ENCODE assay signal across 25 mouse cellular contexts in the genomic region with DNA sequence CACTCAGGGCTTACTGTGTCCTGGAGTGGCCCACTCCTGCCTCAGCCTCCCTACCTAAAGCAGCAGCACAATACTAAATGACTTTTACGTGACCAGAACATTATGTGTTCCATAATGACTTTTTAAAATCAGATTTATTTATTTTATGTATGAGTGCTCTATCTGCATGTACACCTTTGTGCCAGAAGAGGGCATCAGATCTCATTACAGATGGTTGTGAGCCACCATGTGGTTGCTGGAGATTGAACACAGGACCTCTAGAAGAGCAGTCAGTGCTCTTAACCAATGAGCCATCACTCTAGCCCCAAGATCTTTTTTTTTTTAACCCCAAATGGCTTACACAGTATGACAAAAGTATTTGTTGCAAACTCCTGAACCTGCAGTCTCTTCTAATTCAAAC. TPM values are rescaled to one million over a fixed set of nuclear protein-coding genes. Genes with fewer than 3 reads are reported as not detected.
DNase-seq lines count a peak whose midpoint lies in the region; ATAC-seq and TF ChIP-seq lines count a peak whose summit lies in the region.
"Had no signal": no experiment of that assay in that cellular context is flagged by ENCODE, and none has a peak within 500 bp of the region (broad histone marks: within the 10 kb centered on the region; RNA-seq: fewer than 3 reads in every experiment).

No protein-coding gene starts in this region.

- no peaks in the 10 kb centered on the region for H3K4me1 ChIP-seq in hindbrain, postnatal 0 days (ENCODE audit: insufficient read depth, low read length)
- no peaks in the 10 kb centered on the region for H3K4me1 ChIP-seq in hindbrain, embryonic 16.5 days (ENCODE audit: control insufficient read depth, insufficient read depth, low read depth, low read length)
- H3K4me1 ChIP-seq in lung, postnatal 0 days (ENCODE audit: insufficient read depth, low read depth, low read length), result no peaks in the 10 kb centered on the region; the same call in 1 of the 2 replicates
- peaks cover 14% of the 10 kb centered on the region for H3K4me1 ChIP-seq in E14TG2a.4 (replicated peaks; ENCODE audit: low read depth, low read length)
- H3K4me1 ChIP-seq: forebrain, embryonic 12.5 days; heart, embryonic 12.5 days had no signal

- ATAC-seq in hindbrain, postnatal 0 days, result no peak
- no peak for ATAC-seq in hindbrain, embryonic 16.5 days
- ATAC-seq in lung, postnatal 0 days, result no peak

- peak; percentile 33 for TF ChIP-seq CTCF in hindbrain, postnatal 0 days (IDR thresholded peaks at IDR 0.05; ENCODE audit: low read depth)
- TF ChIP-seq CTCF in lung, postnatal 0 days (IDR thresholded peaks at IDR 0.05), result peak; percentile 39
- peak; percentile 34 for TF ChIP-seq CTCF in E14TG2a.4 (conservative IDR thresholded peaks at IDR 0.05; ENCODE audit: low read length)

- no peak overlapping the region for H3K4me3 ChIP-seq in hindbrain, postnatal 0 days (ENCODE audit: low read length)
- no peak overlapping the region for H3K4me3 ChIP-seq in hindbrain, embryonic 16.5 days (ENCODE audit: low read length)
- no peak overlapping the region for H3K4me3 ChIP-seq in lung, postnatal 0 days (ENCODE audit: low read depth, low read length)
- no peak overlapping the region for H3K4me3 ChIP-seq in E14TG2a.4 (replicated peaks; ENCODE audit: low read length)
- H3K4me3 ChIP-seq: forebrain, embryonic 12.5 days; heart, embryonic 12.5 days; liver, embryonic 15.5 days; midbrain, embryonic 10.5 days; myocyte had no signal

- H3K9ac ChIP-seq in hindbrain, postnatal 0 days (replicated peaks; ENCODE audit: low read length), result no peak overlapping the region
- no peak overlapping the region for H3K9ac ChIP-seq in hindbrain, embryonic 16.5 days (ENCODE audit: low read depth, low read length)
- H3K9ac ChIP-seq in lung, postnatal 0 days (replicated peaks; ENCODE audit: low read depth), result no peak overlapping the region
- H3K9ac ChIP-seq: forebrain, embryonic 12.5 days; heart, embryonic 12.5 days; liver, embryonic 15.5 days had no signal

- no peak for DNase-seq in hindbrain, postnatal 0 days (ENCODE audit: low spot score)
- DNase-seq in lung, postnatal 0 days (ENCODE audit: low spot score), result no peak
- no peak for DNase-seq in lung, postnatal 25 days (ENCODE audit: low spot score)
- peak; percentile 36 for DNase-seq in splenic B cell, adult 2 months (ENCODE audit: low read depth, low spot score)
- DNase-seq in thymus, postnatal 4 days, result no peak
- no peak for DNase-seq in spleen, postnatal 4 days (ENCODE audit: low spot score in 2 of 2)
- DNase-seq: adrenal gland, postnatal 10 days; cerebellum, adult 11-12 months; cerebellum, postnatal 25 days; heart, postnatal 4 days; kidney, adult 9 months; layer of hippocampus, postnatal 36 days; lung, postnatal 4 days; right cerebral cortex, adult 18-20 months had no signal

- no peak overlapping the region for H3K27ac ChIP-seq in hindbrain, postnatal 0 days
- no peak overlapping the region for H3K27ac ChIP-seq in hindbrain, embryonic 16.5 days (ENCODE audit: low read depth, low read length)
- no peak overlapping the region for H3K27ac ChIP-seq in lung, postnatal 0 days (ENCODE audit: low read length)
- H3K27ac ChIP-seq: forebrain, embryonic 12.5 days; liver, embryonic 15.5 days; midbrain, embryonic 10.5 days had no signal

- no peaks in the 10 kb centered on the region for H3K9me3 ChIP-seq in hindbrain, postnatal 0 days (ENCODE audit: low read length)
- 0 out of 2 replicates have a peak, but pooled peaks cover 2% of the 10 kb centered on the region for H3K9me3 ChIP-seq in hindbrain, embryonic 16.5 days (ENCODE audit: control insufficient read depth, low read length)
- H3K9me3 ChIP-seq in lung, postnatal 0 days (ENCODE audit: low read length), result no peaks in the 10 kb centered on the region
- H3K9me3 ChIP-seq in E14TG2a.4 (ENCODE audit: low read length), result no peaks in the 10 kb centered on the region
- H3K9me3 ChIP-seq: forebrain, embryonic 12.5 days; heart, embryonic 12.5 days; liver, embryonic 15.5 days; midbrain, embryonic 10.5 days had no signal

- H3K36me3 ChIP-seq in hindbrain, postnatal 0 days (ENCODE audit: insufficient read depth, low read length), result peaks cover 1% of the 10 kb centered on the region; the same call in 1 of the 2 replicates
- H3K36me3 ChIP-seq in hindbrain, embryonic 16.5 days (ENCODE audit: control insufficient read depth, insufficient read depth, low read length), result peaks cover 3% of the 10 kb centered on the region; the same call in 1 of the 2 replicates
- no peaks in the 10 kb centered on the region for H3K36me3 ChIP-seq in lung, postnatal 0 days (ENCODE audit: insufficient read depth, low read length)
- peaks cover 37% of the 10 kb centered on the region for H3K36me3 ChIP-seq in E14TG2a.4 (ENCODE audit: insufficient read depth, low read length)
- H3K36me3 ChIP-seq in splenic B cell, adult 2 months (ENCODE audit: control insufficient read depth, insufficient read depth, low read length, poor library complexity, severe bottlenecking), result no peaks in the 10 kb centered on the region
- H3K36me3 ChIP-seq: heart, embryonic 12.5 days; liver, embryonic 15.5 days had no signal

- no peak overlapping the region for H3K4me2 ChIP-seq in hindbrain, postnatal 0 days (ENCODE audit: low read depth, low read length)
- H3K4me2 ChIP-seq in hindbrain, embryonic 16.5 days (ENCODE audit: low read length), result no peak overlapping the region
- no peak overlapping the region for H3K4me2 ChIP-seq in lung, postnatal 0 days (replicated peaks; ENCODE audit: low read depth, low read length)
- H3K4me2 ChIP-seq: forebrain, embryonic 12.5 days; heart, embryonic 12.5 days; liver, embryonic 15.5 days had no signal

- no peaks in the 10 kb centered on the region for H3K27me3 ChIP-seq in hindbrain, postnatal 0 days (ENCODE audit: insufficient read depth, low read length)
- H3K27me3 ChIP-seq in hindbrain, embryonic 16.5 days (replicated peaks; ENCODE audit: control insufficient read depth, insufficient read depth, low read length), result no peaks in the 10 kb centered on the region
- no peaks in the 10 kb centered on the region for H3K27me3 ChIP-seq in lung, postnatal 0 days (replicated peaks; ENCODE audit: insufficient read depth, low read length)
- H3K27me3 ChIP-seq in E14TG2a.4 (ENCODE audit: insufficient read depth, low read length), result no peaks in the 10 kb centered on the region
- H3K27me3 ChIP-seq in splenic B cell, adult 2 months (ENCODE audit: control insufficient read depth, insufficient read depth, low read length, poor library complexity, severe bottlenecking), result no peaks in the 10 kb centered on the region
- H3K27me3 ChIP-seq: forebrain, embryonic 12.5 days; heart, embryonic 12.5 days; liver, embryonic 15.5 days had no signal

- WGBS in hindbrain, postnatal 0 days, result 89% methylated on average over 1 of the region's 1 CpGs
- WGBS in hindbrain, embryonic 16.5 days, result 92% methylated on average over 1 of the region's 1 CpGs
- WGBS in lung, postnatal 0 days, result 82% methylated on average over 1 of the region's 1 CpGs

- TF ChIP-seq EP300 in lung, postnatal 0 days (IDR thresholded peaks at IDR 0.05), result no peak

RNA-seq across cellular contexts. Expression of a gene that starts 2.5 kb away (rescaled TPM):
- total RNA-seq in hindbrain, postnatal 0 days (2014; rRNA removed), result 3.5 and 4.3 TPM in 2 replicates
- polyA plus RNA-seq in hindbrain, postnatal 0 days (2015; fragmentation: Nextera tagmentation; extraction: Ambion mirVana), result 16.4 and 17.6 TPM in 2 replicates
- polyA plus RNA-seq in hindbrain, embryonic 16.5 days (2015; fragmentation: Nextera tagmentation; extraction: Ambion mirVana), result 14.4 and 16.0 TPM in 2 replicates
- polyA plus RNA-seq in lung, postnatal 0 days (2015; fragmentation: Nextera tagmentation; extraction: Ambion mirVana), result 5.2 and 6.1 TPM in 2 replicates

RNA-seq across cellular contexts. Expression of a gene that starts 11.7 kb away (rescaled TPM):
- total RNA-seq in hindbrain, postnatal 0 days (2014; rRNA removed), result 0.37 and 2.0 TPM in 2 replicates
- 0.95 and 0.96 TPM in 2 replicates for polyA plus RNA-seq in hindbrain, postnatal 0 days (2015; fragmentation: Nextera tagmentation; extraction: Ambion mirVana)
- 0.63 and 0.80 TPM in 2 replicates for polyA plus RNA-seq in hindbrain, embryonic 16.5 days (2015; fragmentation: Nextera tagmentation; extraction: Ambion mirVana)
- 26.8 and 33.0 TPM in 2 replicates for polyA plus RNA-seq in lung, postnatal 0 days (2015; fragmentation: Nextera tagmentation; extraction: Ambion mirVana)
- total RNA-seq: heart, postnatal 4 days had no signal

RNA-seq across cellular contexts. Expression of a gene that starts 33.1 kb away (rescaled TPM):
- 0.93 and 3.4 TPM in 2 replicates for total RNA-seq in hindbrain, postnatal 0 days (2014; rRNA removed)
- polyA plus RNA-seq in hindbrain, postnatal 0 days (2015; fragmentation: Nextera tagmentation; extraction: Ambion mirVana), result 0.14 TPM in 1 of 2 replicates, not detected in the other
- polyA plus RNA-seq in hindbrain, embryonic 16.5 days (2015; fragmentation: Nextera tagmentation; extraction: Ambion mirVana), result 0.29 TPM in 1 of 2 replicates, not detected in the other
- 0.15 TPM in 1 of 2 replicates, not detected in the other for polyA plus RNA-seq in lung, postnatal 0 days (2015; fragmentation: Nextera tagmentation; extraction: Ambion mirVana)
- total RNA-seq: adrenal gland, postnatal 10 days; gastrocnemius, postnatal 4 days; heart, postnatal 4 days; layer of hippocampus, postnatal 36 days; neutrophil, adult 5-6 weeks had no signal
- polyA plus RNA-seq: forebrain, embryonic 12.5 days; heart, embryonic 12.5 days; limb, embryonic 11.5 days; liver, embryonic 15.5 days; midbrain, embryonic 10.5 days; myocyte; stomach, embryonic 14.5 days had no signal

RNA-seq across cellular contexts. Expression of a gene that starts 35.1 kb away (rescaled TPM):
- total RNA-seq in hindbrain, postnatal 0 days (2014; rRNA removed), result 4.1 and 5.1 TPM in 2 replicates
- polyA plus RNA-seq in hindbrain, postnatal 0 days (2015; fragmentation: Nextera tagmentation; extraction: Ambion mirVana), result 5.8 and 6.8 TPM in 2 replicates
- 11.2 and 11.5 TPM in 2 replicates for polyA plus RNA-seq in hindbrain, embryonic 16.5 days (2015; fragmentation: Nextera tagmentation; extraction: Ambion mirVana)
- 15.0 and 18.3 TPM in 2 replicates for polyA plus RNA-seq in lung, postnatal 0 days (2015; fragmentation: Nextera tagmentation; extraction: Ambion mirVana)
- total RNA-seq: neutrophil, adult 5-6 weeks had no signal

RNA-seq across cellular contexts. Expression of a gene that starts 51.6 kb away (rescaled TPM):
- 50.4 and 50.9 TPM in 2 replicates for total RNA-seq in hindbrain, postnatal 0 days (2014; rRNA removed)
- 69.3 and 70.5 TPM in 2 replicates for polyA plus RNA-seq in hindbrain, postnatal 0 days (2015; fragmentation: Nextera tagmentation; extraction: Ambion mirVana)
- 72.2 and 75.6 TPM in 2 replicates for polyA plus RNA-seq in hindbrain, embryonic 16.5 days (2015; fragmentation: Nextera tagmentation; extraction: Ambion mirVana)
- 110 and 111 TPM in 2 replicates for polyA plus RNA-seq in lung, postnatal 0 days (2015; fragmentation: Nextera tagmentation; extraction: Ambion mirVana)

Comparison
In these comparisons a context has a peak if more than half of its experiments do, and no peak if none do; other contexts are left out.
1. RNA of a gene that starts 11.7 kb away (polyA plus RNA-seq): 26.8 to 33.0 TPM in lung, postnatal 0 days; 0.95 to 0.96 TPM in hindbrain, postnatal 0 days and 0.63 to 0.80 TPM in hindbrain, embryonic 16.5 days; every median in the first group is over 10 times any median in the second.
2. Peak in every context shown above with its lines, with median percentiles within 50 percentile points of each other: CTCF ChIP-seq.